In the genomic region with DNA sequence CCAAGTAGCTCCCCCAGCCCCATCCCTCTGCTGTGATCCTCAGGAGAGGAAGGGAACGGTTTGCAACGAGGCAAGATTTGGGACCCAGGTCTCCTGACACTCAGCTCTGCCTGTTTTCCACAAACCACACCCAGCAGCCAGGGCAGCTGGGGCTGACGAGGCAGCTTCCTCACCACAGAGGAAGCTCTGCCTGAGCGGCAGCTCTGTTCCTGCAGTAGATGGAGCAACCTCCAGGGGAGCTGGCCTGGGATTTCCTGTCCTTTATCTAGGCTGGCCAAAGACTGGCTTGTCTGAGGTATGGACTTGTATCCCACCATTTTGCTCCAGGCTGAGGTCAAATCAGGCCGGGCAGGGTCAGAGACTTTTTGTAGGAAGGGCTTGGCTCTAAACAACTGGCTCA, we compare ENCODE assay signal across 8 mouse cellular contexts. TPM values are rescaled to one million over a fixed set of nuclear protein-coding genes. Genes with fewer than 3 reads are reported as not detected.
DNase-seq lines count a peak whose midpoint lies in the region; ATAC-seq lines count a peak whose summit lies in the region.

No protein-coding gene starts in this region.

- H3K27me3 ChIP-seq in heart, embryonic 10.5 days (ENCODE audit: insufficient read depth, poor library complexity, severe bottlenecking) = peaks cover 32% of the 10 kb centered on the region; the same call in 1 of the 2 replicates
- no peaks in the 10 kb centered on the region for H3K27me3 ChIP-seq in forebrain, embryonic 15.5 days

- H3K9me3 ChIP-seq in heart, embryonic 10.5 days = no peaks in the 10 kb centered on the region
- no peaks in the 10 kb centered on the region for H3K9me3 ChIP-seq in forebrain, embryonic 15.5 days

- H3K9ac ChIP-seq in forebrain, embryonic 15.5 days (replicated peaks) = no peak overlapping the region

- no peak overlapping the region for H3K4me3 ChIP-seq in heart, embryonic 10.5 days
- no peak overlapping the region for H3K4me3 ChIP-seq in forebrain, embryonic 15.5 days

- WGBS in heart, embryonic 10.5 days = 41% methylated on average over 5 of the region's 5 CpGs
- whole genome bisulfite sequencing in forebrain, embryonic 15.5 days = 66% methylated on average over 5 of the region's 5 CpGs

- peaks cover 45% of the 10 kb centered on the region for H3K4me1 ChIP-seq in heart, embryonic 10.5 days
- H3K4me1 ChIP-seq in forebrain, embryonic 15.5 days = no peaks in the 10 kb centered on the region

- H3K4me2 ChIP-seq in forebrain, embryonic 15.5 days (replicated peaks) = no peak overlapping the region

- H3K27ac ChIP-seq in heart, embryonic 10.5 days = 0 out of 2 replicates have a peak overlapping the region, but pooled peaks have one; percentile 47
- no peak overlapping the region for H3K27ac ChIP-seq in forebrain, embryonic 15.5 days (replicated peaks)

- ATAC-seq in neutrophil, adult 5-6 weeks (ENCODE audit: extremely low read depth, insufficient number of reproducible peaks, low FRiP score, poor library complexity, severe bottlenecking) = peak; percentile 60
- no peak for ATAC-seq in forebrain, embryonic 15.5 days (replicated peaks)

- no peaks in the 10 kb centered on the region for H3K36me3 ChIP-seq in heart, embryonic 10.5 days
- no peaks in the 10 kb centered on the region for H3K36me3 ChIP-seq in forebrain, embryonic 15.5 days

- DNase-seq in retina, embryonic 14.5 days (ENCODE audit: low spot score) = peak; percentile 5
- DNase-seq in retina, postnatal 1 day = no peak
- no peak for DNase-seq in heart, embryonic 10.5 days (ENCODE audit: low spot score)
- DNase-seq in liver = peak; percentile 24
- no peak for DNase-seq in cerebellum, postnatal 10 days
- DNase-seq in cerebellum, adult 9-10 months = no peak

RNA-seq across cellular contexts. Expression of a gene that starts 46.2 kb away (rescaled TPM):
- polyA plus RNA-seq in heart, embryonic 10.5 days (2016; fragmentation: Nextera tagmentation; extraction: Ambion mirVana) = 19.7 and 23.1 TPM in 2 replicates
- total RNA-seq in neutrophil, adult 5-6 weeks (2017) = 3.6 and 5.8 TPM in 2 replicates
- 3.9 and 4.6 TPM in 2 replicates for polyA plus RNA-seq in forebrain, embryonic 15.5 days (2015; fragmentation: Nextera tagmentation; extraction: Ambion mirVana)

Comparison
In these comparisons a context has a peak if more than half of its experiments do, and no peak if none do; other contexts are left out.
1. DNase-seq: peak in retina, embryonic 14.5 days (single experiment) and liver (single experiment); none in retina, postnatal 1 day (single experiment), heart, embryonic 10.5 days (single experiment), cerebellum, postnatal 10 days (0 of 2) and cerebellum, adult 9-10 months (single experiment).